Mouse (Mus musculus) embryonic facial prominence, embryonic 13.5 days (tissue): Measurements from ENCODE around the gene Rps16. TPM values are rescaled to one million over a fixed set of nuclear protein-coding genes. Genes with fewer than 3 reads are reported as not detected.

ENCODE experiments used
- ATAC-seq: fragments of 200-750 bp; cut with Nextera tagmentation; 2 replicates; pipeline ENCODE4 v1.8.0; 2017; ENCODE audit warnings: low read depth; ENCODE audit not compliant: insufficient number of reproducible peaks, insufficient read depth, low FRiP score, low TSS enrichment
- H3K27ac ChIP-seq: fragments of 300-500 bp; sonication (generic); 2 replicates; pipeline ENCODE4 v1.5.1; 2015; ENCODE audit warnings: moderate library complexity, mild to moderate bottlenecking, inconsistent platforms
- H3K27me3 ChIP-seq: fragments of 300-500 bp; sonication (generic); 2 replicates; pipeline ENCODE4 v1.6.1; 2015; ENCODE audit warnings: mild to moderate bottlenecking, inconsistent platforms
- H3K36me3 ChIP-seq: fragments of 300-500 bp; sonication (generic); 2 replicates; pipeline ENCODE4 v1.6.1; 2015; ENCODE audit warnings: mild to moderate bottlenecking, inconsistent platforms
- H3K4me1 ChIP-seq: fragments of 300-500 bp; sonication (generic); 2 replicates; pipeline ENCODE4 v1.6.1; 2015; ENCODE audit warnings: inconsistent platforms
- H3K4me2 ChIP-seq: fragments of 300-500 bp; sonication (generic); 2 replicates; pipeline ENCODE4 v1.6.1; 2015; ENCODE audit warnings: moderate library complexity, mild to moderate bottlenecking, inconsistent platforms
- H3K4me3 ChIP-seq: fragments of 300-500 bp; sonication (generic); 2 replicates; pipeline ENCODE4 v1.5.1; 2015; ENCODE audit warnings: mild to moderate bottlenecking, inconsistent platforms
- H3K9ac ChIP-seq: fragments of 300-500 bp; sonication (generic); 2 replicates; pipeline ENCODE4 v1.6.1; 2015; ENCODE audit warnings: mild to moderate bottlenecking, inconsistent platforms
- H3K9me3 ChIP-seq: fragments of 300-500 bp; sonication (generic); 2 replicates; pipeline ENCODE4 v1.6.1; 2016; ENCODE audit warnings: inconsistent platforms
- WGBS: fragments of 180-500 bp; shearing (Covaris S2); methylation state at CpG from one replicate; pipeline ENCODE4 v1.1.7; 2015; ENCODE audit warnings: mixed read lengths; 5-methylcytosine and 5-hydroxymethylcytosine counted together
- polyA plus RNA-seq: library from polyadenylated mRNA; unstranded; fragments of >200 nt; fragmentation: Nextera tagmentation; extraction: Ambion mirVana; gene quantifications from 2 replicates; pipeline ENCODE4 v1.2.1, GENCODE M21; 2015

The Rps16 gene
- polyA plus RNA-seq, 1 experiment from 2014 or later: 1,091 TPM

GRCm38 (mm10) chr7:28325293-28325692, 25.2 kb upstream of the Rps16 start:
- Histone ChIP-seq H3K27ac (no peak overlapping the region), H3K36me3 (peaks cover 100% of the 10 kb centered on the region), H3K9me3 (no peaks in the 10 kb centered on the region), H3K4me3 (no peak overlapping the region), H3K4me1 (no peaks in the 10 kb centered on the region), H3K9ac (no peak overlapping the region), H3K27me3 (no peaks in the 10 kb centered on the region), H3K4me2 (no peak overlapping the region)
- no peak for ATAC-seq
- WGBS: 98% methylated on average over 8 of the region's 8 CpGs

DNA sequence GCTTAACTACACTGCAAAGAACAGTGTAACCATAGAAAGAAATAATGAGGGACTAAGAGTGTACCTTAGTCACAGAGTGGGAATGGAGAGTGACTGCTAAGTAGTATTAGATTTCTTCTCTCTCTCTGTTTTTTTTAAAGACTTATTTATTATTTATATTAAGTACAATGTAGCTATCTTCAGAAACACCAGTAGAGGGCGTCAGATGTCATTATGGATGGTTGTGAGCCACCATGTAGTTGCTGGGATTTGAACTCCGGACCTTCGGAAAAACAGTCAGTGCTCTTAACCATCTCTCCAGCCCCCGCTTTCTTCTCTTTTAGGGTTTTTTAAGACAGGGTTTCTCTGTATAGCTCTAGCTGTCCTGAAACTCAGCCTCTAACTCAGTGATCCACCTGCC, 24.0 kb upstream of the Rps16 start:
- ATAC-seq: no peak
- Histone ChIP-seq H3K9ac (no peak overlapping the region), H3K9me3 (no peaks in the 10 kb centered on the region), H3K4me1 (no peaks in the 10 kb centered on the region), H3K4me3 (no peak overlapping the region), H3K27me3 (no peaks in the 10 kb centered on the region), H3K4me2 (no peak overlapping the region), H3K27ac (no peak overlapping the region), H3K36me3 (peaks cover 100% of the 10 kb centered on the region)
- 77% methylated on average over 4 of the region's 4 CpGs for WGBS

DNA sequence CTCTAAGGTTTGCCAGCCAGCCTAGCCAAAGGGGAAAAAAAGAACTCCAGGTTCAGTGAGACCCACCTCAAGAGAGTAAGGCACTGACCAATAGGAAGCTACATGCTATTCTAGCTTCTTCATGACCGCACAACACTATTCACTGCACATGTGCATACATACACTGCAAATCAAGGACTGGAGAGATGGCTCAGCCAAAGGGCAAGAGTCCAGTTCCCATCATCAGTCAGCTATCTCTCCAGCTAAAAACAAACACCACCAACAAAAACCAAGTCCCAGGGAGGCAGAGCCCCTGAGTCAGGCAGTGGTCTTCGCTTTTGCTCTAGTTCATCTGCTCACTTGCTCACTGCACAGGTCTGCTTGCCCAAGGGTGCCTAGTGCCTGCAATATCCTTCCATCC, 22.2 kb upstream of the Rps16 start:
- no peaks in the 10 kb centered on the region for H3K9me3 ChIP-seq
- no peak overlapping the region for H3K9ac ChIP-seq
- no peak for ATAC-seq
- peaks cover 95% of the 10 kb centered on the region for H3K36me3 ChIP-seq
- no peak overlapping the region for H3K4me3 ChIP-seq
- no peaks in the 10 kb centered on the region for H3K27me3 ChIP-seq
- H3K4me1 ChIP-seq: no peaks in the 10 kb centered on the region
- no peak overlapping the region for H3K27ac ChIP-seq
- no peak overlapping the region for H3K4me2 ChIP-seq
- WGBS: 95% methylated on average over 2 of the region's 2 CpGs

GRCm38 (mm10) chr7:28334534-28334933, 15.9 kb upstream of the Rps16 start:
- Histone ChIP-seq H3K9ac (no peak overlapping the region), H3K4me1 (peaks cover 21% of the 10 kb centered on the region), H3K4me3 (no peak overlapping the region), H3K36me3 (peaks cover 40% of the 10 kb centered on the region), H3K9me3 (no peaks in the 10 kb centered on the region), H3K4me2 (no peak overlapping the region), H3K27me3 (no peaks in the 10 kb centered on the region), H3K27ac (no peak overlapping the region)
- ATAC-seq: no peak
- WGBS: 83% methylated on average over 4 of the region's 4 CpGs

GRCm38 (mm10) chr7:28335471-28335870, 15.0 kb upstream of the Rps16 start:
- Histone ChIP-seq H3K9ac (no peak overlapping the region), H3K27ac (no peak overlapping the region), H3K4me1 (peaks cover 21% of the 10 kb centered on the region), H3K4me2 (no peak overlapping the region), H3K4me3 (no peak overlapping the region), H3K27me3 (no peaks in the 10 kb centered on the region), H3K9me3 (no peaks in the 10 kb centered on the region), H3K36me3 (peaks cover 31% of the 10 kb centered on the region)
- no peak for ATAC-seq
- WGBS: 92% methylated on average over 2 of the region's 2 CpGs

DNA sequence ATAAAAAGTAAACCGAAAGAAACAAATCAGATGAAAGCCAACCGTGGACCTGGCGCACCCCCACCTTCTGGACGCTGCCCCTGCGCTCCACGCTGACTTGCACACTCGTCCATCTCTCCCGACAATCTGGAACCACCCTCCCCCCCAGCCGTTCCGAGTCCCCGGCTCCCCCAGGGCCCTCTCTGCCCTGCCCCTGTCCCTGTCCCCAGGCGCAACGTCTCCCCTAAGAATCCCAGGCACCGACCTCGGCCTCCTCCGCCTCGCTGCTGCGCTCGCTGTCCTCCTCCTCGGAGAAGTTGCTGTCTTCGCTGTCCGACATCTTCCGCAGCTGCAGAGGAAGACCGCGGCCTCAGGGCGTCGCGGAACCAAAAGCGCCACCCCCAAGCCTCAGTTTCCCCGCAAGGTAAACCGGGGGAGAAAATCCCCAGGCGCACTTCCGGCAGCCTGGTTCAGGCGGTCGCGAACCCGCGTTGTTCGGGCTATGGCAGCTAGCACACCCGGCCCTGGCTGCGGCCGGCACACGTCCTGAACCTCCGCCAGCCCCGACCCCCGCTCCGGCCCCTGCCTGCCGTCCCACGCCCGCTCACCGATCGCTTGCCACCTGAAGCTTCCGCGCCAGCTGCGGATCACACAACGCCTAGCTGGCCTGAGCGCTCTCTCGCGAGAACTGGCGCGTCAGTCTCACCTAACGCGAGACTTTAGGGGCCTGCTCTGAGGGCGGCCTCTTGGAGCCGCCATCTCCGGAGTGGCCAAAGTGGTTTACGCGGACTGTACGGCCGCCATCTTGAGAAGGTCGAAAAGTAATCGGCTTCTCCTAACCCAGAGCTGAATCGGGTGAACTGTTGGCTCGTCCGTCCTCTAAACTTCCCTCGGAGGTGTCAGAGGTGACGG, 12.1 kb upstream of the Rps16 start, which contains the start of gene Supt5:
TSS of gene Supt5 (minus strand) at position 639 of the 891 bp plus-strand sequence.
- ATAC-seq: peak; percentile 96
- Histone ChIP-seq H3K4me3 (peak within 1 kb of the TSS; percentile 96), H3K27ac (peak within 1 kb of the TSS; percentile 91), H3K27me3 (no peaks in the 10 kb centered on the region), H3K9ac (peak within 1 kb of the TSS; percentile 99), H3K4me2 (peak within 1 kb of the TSS; percentile 78), H3K9me3 (no peaks in the 10 kb centered on the region), H3K4me1 (peaks cover 23% of the 10 kb centered on the region), H3K36me3 (peaks cover 8% of the 10 kb centered on the region; the same call in 1 of the 2 replicates)
- WGBS: under 1% methylated on average over 77 of the region's 77 CpGs

- peak overlapping the region; percentile 99 for H3K9ac ChIP-seq
- peak overlapping the region; percentile 91 for H3K27ac ChIP-seq
- peaks cover 8% of the 10 kb centered on the region; the same call in 1 of the 2 replicates for H3K36me3 ChIP-seq
- H3K4me3 ChIP-seq: peak overlapping the region; percentile 96
- H3K4me2 ChIP-seq: peak overlapping the region; percentile 78
- 80% methylated on average over 19 of the region's 19 CpGs for WGBS
- H3K27me3 ChIP-seq: no peaks in the 10 kb centered on the region
- no peaks in the 10 kb centered on the region for H3K9me3 ChIP-seq
- peaks cover 23% of the 10 kb centered on the region for H3K4me1 ChIP-seq
- no peak for ATAC-seq
These were observed 11.1 kb upstream of the Rps16 start for GRCm38 (mm10) chr7:28339213-28339917.

GRCm38 (mm10) chr7:28341381-28341780, 9.1 kb upstream of the Rps16 start:
- peaks cover 20% of the 10 kb centered on the region for H3K4me1 ChIP-seq
- H3K9ac ChIP-seq: no peak overlapping the region
- ATAC-seq: no peak
- no peaks in the 10 kb centered on the region for H3K27me3 ChIP-seq
- 54% methylated on average over 7 of the region's 7 CpGs for WGBS
- H3K27ac ChIP-seq: no peak overlapping the region
- no peak overlapping the region for H3K4me2 ChIP-seq
- H3K9me3 ChIP-seq: no peaks in the 10 kb centered on the region
- no peak overlapping the region for H3K4me3 ChIP-seq
- H3K36me3 ChIP-seq: no peaks in the 10 kb centered on the region

DNA sequence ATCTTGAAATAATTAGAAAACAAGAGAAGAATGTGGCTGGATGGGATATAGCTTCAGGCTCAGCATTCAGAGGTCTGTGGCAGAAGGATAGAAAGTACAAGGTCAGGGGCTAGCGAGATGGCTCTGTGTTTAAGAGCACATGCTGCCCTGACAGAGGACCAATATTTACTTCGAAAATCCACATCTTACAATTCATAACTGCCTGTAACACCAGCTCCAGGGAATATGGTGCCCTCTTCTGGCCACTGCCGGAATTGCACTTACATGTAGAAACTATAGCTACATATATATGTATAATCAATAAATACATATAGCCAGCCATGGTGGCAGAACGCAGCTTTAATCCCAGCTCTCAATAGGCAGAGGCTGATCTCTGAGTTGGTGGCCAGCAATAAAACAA, 5.8 kb upstream of the Rps16 start:
- no peaks in the 10 kb centered on the region for H3K27me3 ChIP-seq
- H3K27ac ChIP-seq: no peak overlapping the region
- no peak for ATAC-seq
- H3K4me2 ChIP-seq: no peak overlapping the region
- no peak overlapping the region for H3K4me3 ChIP-seq
- 5% methylated on average over 4 of the region's 4 CpGs for WGBS
- H3K9me3 ChIP-seq: no peaks in the 10 kb centered on the region
- peaks cover 12% of the 10 kb centered on the region for H3K4me1 ChIP-seq
- no peaks in the 10 kb centered on the region for H3K36me3 ChIP-seq
- H3K9ac ChIP-seq: no peak overlapping the region; the same call in 1 of the 2 replicates

DNA sequence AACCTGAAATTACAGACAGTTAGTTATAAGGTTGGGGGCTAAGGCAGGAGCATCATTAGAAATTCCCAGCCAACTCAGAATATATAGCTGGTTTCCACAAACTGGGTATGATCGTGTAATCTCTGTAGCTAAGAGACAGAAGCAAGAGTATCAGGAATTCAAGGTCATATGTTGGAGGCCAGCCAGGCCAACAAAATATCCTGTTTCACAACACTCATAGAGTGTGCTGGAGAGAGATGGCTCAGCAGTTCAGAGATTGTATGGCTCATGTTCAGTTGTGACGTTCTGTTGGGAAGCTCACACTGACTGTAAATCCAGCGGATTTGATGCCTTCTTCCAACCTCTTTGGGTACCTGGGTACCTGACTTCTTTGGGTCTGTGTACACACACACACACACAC, 2.7 kb upstream of the Rps16 start:
- H3K4me3 ChIP-seq: no peak overlapping the region
- no peak overlapping the region for H3K27ac ChIP-seq
- no peak for ATAC-seq
- 74% methylated on average over 3 of the region's 3 CpGs for WGBS
- H3K9ac ChIP-seq: no peak overlapping the region
- H3K9me3 ChIP-seq: no peaks in the 10 kb centered on the region
- H3K4me2 ChIP-seq: no peak overlapping the region
- no peaks in the 10 kb centered on the region for H3K27me3 ChIP-seq
- peaks cover 24% of the 10 kb centered on the region for H3K4me1 ChIP-seq
- peaks cover 8% of the 10 kb centered on the region; the same call in 1 of the 2 replicates for H3K36me3 ChIP-seq

GRCm38 (mm10) chr7:28348601-28349000, 1.9 kb upstream of the Rps16 start:
- Histone ChIP-seq H3K4me2 (no peak overlapping the region), H3K27me3 (no peaks in the 10 kb centered on the region), H3K36me3 (peaks cover 17% of the 10 kb centered on the region), H3K9ac (0 out of 2 replicates have a peak overlapping the region, but pooled peaks have one; percentile 0), H3K27ac (no peak overlapping the region), H3K9me3 (no peaks in the 10 kb centered on the region), H3K4me1 (peaks cover 24% of the 10 kb centered on the region), H3K4me3 (no peak overlapping the region)
- 82% methylated on average over 7 of the region's 7 CpGs for WGBS
- ATAC-seq: no peak
